Mouse (Mus musculus): ENCODE data around the gene Eif2b5.
"Not testable (repeated sequence)": the region's sequence is repeated elsewhere in the genome, so short reads cannot be mapped to it uniquely, and the experiment has no call there.

- not testable (repeated sequence) for TF ChIP-seq CTCF, EP300 (IDR thresholded peaks at IDR 0.05; ENCODE audit: low read depth)
Observed at GRCm38 (mm10) chr16:20488751-20489150, 9.9 kb upstream of the Eif2b5 start.
